Mouse (Mus musculus) kidney, embryonic 14.5 days (tissue): ENCODE measurements around the gene Cubn. TPM values are rescaled to one million over a fixed set of nuclear protein-coding genes. Genes with fewer than 3 reads are reported as not detected.

Source experiments
- ATAC-seq: fragments of 200-750 bp; cut with Nextera tagmentation; 2 replicates; pipeline ENCODE4 v1.8.0; 2017; ENCODE audit warnings: moderate number of reproducible peaks, mild to moderate bottlenecking, moderate TSS enrichment, moderate library complexity; ENCODE audit not compliant: low FRiP score, low TSS enrichment
- H3K27ac ChIP-seq: fragments of 300-500 bp; sonication (generic); 2 replicates; pipeline ENCODE4 v1.5.1; 2014; ENCODE audit warnings: low read depth, mild to moderate bottlenecking, low read length, moderate library complexity, mixed read lengths
- H3K27me3 ChIP-seq: fragments of 300-500 bp; sonication (generic); 2 replicates; pipeline ENCODE4 v1.6.1; 2014; ENCODE audit warnings: mild to moderate bottlenecking, low read length; ENCODE audit not compliant: control insufficient read depth, insufficient read depth
- H3K36me3 ChIP-seq: fragments of 300-500 bp; sonication (generic); 2 replicates; pipeline ENCODE4 v1.6.1; 2014; ENCODE audit warnings: low read length, mixed read lengths; ENCODE audit not compliant: control insufficient read depth, insufficient read depth
- H3K4me1 ChIP-seq: fragments of 300-500 bp; sonication (generic); 2 replicates; pipeline ENCODE4 v1.6.1; 2014; ENCODE audit warnings: low read length, mixed read lengths; ENCODE audit not compliant: control insufficient read depth, insufficient read depth
- H3K4me2 ChIP-seq: fragments of 300-500 bp; sonication (generic); replicated peaks from 2 replicates; pipeline ENCODE4 v1.6.1; 2014; ENCODE audit warnings: low read depth, mild to moderate bottlenecking, low read length
- H3K4me3 ChIP-seq: fragments of 300-500 bp; sonication (generic); 2 replicates; pipeline ENCODE4 v1.5.1; 2014; ENCODE audit warnings: mild to moderate bottlenecking, low read length
- H3K9ac ChIP-seq: fragments of 300-500 bp; sonication (generic); 2 replicates; pipeline ENCODE4 v1.6.1; 2014; ENCODE audit warnings: low read depth, mild to moderate bottlenecking, low read length, moderate library complexity
- H3K9me3 ChIP-seq: fragments of 300-500 bp; sonication (generic); 2 replicates; pipeline ENCODE4 v1.6.1; 2016; ENCODE audit warnings: low read length; ENCODE audit not compliant: control insufficient read depth
- WGBS: fragments of 180-500 bp; shearing (Covaris S2); extraction: QIAGEN DNeasy Blood & Tissue Kit; methylation state at CpG from one replicate; pipeline ENCODE4 v1.1.7; 2014; 5-methylcytosine and 5-hydroxymethylcytosine counted together
- polyA plus RNA-seq: library from polyadenylated mRNA; unstranded; fragments of >200 nt; fragmentation: Nextera tagmentation; extraction: Ambion mirVana; gene quantifications from 2 replicates; pipeline ENCODE4 v1.2.1, GENCODE M21; 2014

Cubn gene
- polyA plus RNA-seq, 1 experiment from 2014 or later, result 3.1 TPM

DNA sequence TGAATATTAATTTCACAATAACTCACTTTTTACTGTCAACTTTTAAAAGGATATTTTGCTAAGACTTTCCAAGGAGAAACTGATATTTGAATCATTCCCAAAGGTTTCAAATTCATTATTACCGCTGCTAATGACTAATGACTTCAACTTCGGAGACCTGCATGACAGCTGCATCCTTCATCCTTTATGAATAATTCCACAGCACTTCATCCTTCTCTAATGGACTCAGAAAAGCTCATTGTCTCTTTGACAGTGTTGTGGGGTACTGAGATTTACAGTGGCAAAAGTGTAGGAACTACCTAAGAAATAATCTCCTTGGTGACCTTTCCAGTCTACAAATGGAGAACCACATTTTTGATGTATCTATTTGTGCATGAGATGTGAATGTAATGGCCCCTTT is 33.5 kb downstream of the Cubn start:
- Histone ChIP-seq H3K4me1 (no peaks in the 10 kb centered on the region), H3K4me2 (no peak overlapping the region), H3K9me3 (no peaks in the 10 kb centered on the region), H3K4me3 (no peak overlapping the region), H3K27ac (no peak overlapping the region), H3K27me3 (no peaks in the 10 kb centered on the region), H3K36me3 (no peaks in the 10 kb centered on the region), H3K9ac (no peak overlapping the region)
- 87% methylated on average over 2 of the region's 2 CpGs for WGBS
- no peak for ATAC-seq

DNA sequence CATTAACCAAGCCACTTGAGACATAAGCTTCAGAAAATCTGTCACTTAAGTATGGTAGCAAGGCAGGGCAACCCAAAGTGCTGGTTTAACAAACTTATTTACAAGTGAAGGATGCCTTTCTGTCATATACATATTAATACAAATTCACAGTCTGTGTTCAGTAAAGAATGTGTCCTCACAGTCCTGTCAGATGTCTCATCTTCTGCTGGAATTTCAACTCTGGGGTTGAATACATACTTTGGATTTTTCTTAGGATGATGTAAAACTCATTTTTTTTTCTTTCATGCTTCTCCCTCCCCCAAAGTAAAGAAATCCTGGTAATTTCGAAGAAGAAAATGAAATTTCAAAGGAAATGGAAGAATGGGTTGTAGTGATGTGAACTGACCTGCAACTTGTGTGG is 34.8 kb downstream of the Cubn start:
- 69% methylated on average over 1 of the region's 1 CpGs for WGBS
- Histone ChIP-seq H3K36me3 (no peaks in the 10 kb centered on the region), H3K27me3 (no peaks in the 10 kb centered on the region), H3K27ac (no peak overlapping the region), H3K9me3 (no peaks in the 10 kb centered on the region), H3K9ac (no peak overlapping the region), H3K4me3 (no peak overlapping the region), H3K4me1 (no peaks in the 10 kb centered on the region), H3K4me2 (no peak overlapping the region)
- ATAC-seq, result no peak

DNA sequence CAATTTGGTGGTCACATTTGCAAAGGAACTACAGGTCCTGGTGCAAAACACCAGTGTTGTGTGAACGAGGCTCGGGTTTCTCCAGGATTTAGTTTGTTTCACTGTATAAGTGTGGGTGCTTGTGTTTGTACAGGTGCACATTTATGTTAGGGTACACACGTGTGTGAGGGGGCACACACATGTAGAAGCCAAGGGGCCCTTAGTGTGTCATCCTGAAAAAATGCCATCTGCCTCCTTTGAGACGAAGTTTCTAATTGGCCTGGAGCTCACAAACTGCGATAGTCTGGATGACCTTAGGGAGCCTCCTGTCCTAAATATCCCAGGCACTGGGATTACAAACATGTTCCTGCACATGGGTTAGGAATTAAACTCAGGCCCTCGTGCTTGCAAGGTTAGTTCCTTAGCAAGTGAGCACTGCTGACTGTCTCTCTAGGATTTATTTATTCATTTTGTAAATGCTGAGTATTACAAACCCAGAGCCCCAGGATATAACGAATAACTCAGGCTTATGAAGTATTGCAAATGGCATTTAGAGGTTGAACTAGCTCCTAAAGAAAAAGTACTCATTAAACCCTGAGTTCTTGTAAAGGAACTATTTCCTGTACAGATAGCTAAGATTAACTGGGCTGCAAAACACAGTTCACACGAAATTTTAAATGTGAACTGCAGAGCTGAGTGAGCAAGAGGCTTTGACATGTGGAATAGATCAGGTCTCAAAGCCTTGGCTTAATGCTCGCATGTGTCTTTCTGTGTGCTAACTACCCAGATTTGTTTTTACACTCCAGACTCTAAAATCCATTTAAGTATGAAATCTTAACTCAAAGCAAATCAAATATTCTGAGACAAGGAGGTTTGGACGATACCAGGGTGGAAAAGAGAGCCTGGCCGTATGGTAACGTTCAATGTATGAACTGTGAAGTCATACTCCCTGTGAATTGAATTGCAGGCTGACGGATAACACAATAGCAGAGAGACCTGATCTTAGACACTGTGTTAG is 39.8 kb downstream of the Cubn start:
- no peak overlapping the region for H3K27ac ChIP-seq
- H3K27me3 ChIP-seq, result no peaks in the 10 kb centered on the region
- H3K9ac ChIP-seq, result no peak overlapping the region
- 63% methylated on average over 13 of the region's 13 CpGs for WGBS
- no peak overlapping the region for H3K4me3 ChIP-seq
- ATAC-seq, result no peak
- no peaks in the 10 kb centered on the region for H3K36me3 ChIP-seq
- H3K9me3 ChIP-seq, result no peaks in the 10 kb centered on the region
- H3K4me1 ChIP-seq, result no peaks in the 10 kb centered on the region
- H3K4me2 ChIP-seq, result no peak overlapping the region

DNA sequence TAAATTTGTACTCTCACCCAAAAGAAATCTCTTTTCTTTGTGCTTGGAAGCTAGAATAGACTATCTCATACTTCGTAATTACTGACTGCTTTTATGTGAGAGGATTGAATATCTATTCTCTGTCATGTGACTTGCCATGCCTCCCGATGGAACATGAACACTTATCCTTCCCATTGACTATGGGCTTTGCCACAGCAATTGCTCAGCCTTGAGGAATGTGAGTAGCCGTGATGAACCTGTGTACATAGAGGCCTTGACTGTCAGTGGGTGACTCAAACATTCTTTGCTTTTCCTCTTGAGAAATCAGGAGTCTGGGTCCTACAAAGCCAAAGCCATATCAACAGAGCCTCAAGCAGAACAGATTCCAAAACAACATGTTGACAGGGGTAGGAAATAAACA is 40.7 kb downstream of the Cubn start:
- Histone ChIP-seq H3K36me3 (no peaks in the 10 kb centered on the region), H3K9me3 (no peaks in the 10 kb centered on the region), H3K4me2 (no peak overlapping the region), H3K4me3 (no peak overlapping the region), H3K9ac (no peak overlapping the region), H3K27ac (no peak overlapping the region), H3K4me1 (no peaks in the 10 kb centered on the region), H3K27me3 (no peaks in the 10 kb centered on the region)
- no peak for ATAC-seq
- WGBS, result 81% methylated on average over 3 of the region's 3 CpGs

DNA sequence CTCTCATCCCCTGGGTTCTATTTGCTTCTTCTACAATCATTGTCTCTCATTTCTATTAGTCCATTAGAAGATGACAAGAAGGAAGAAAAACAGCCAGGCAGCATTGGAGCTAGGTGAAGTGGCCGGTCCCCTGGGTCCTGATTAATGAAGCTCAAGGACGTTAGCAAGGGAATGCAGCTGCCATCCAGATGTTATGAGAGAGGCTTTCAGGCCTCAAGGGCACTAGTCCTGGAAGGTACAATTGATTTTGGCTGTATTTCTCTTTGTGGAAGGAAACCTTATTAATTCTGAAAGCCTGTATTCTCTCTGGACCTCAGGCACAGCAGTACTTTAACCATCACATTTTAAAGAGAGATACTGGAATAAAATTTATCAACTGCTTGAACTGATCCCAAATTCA is 41.1 kb downstream of the Cubn start:
- no peaks in the 10 kb centered on the region for H3K36me3 ChIP-seq
- no peak overlapping the region for H3K9ac ChIP-seq
- H3K4me2 ChIP-seq, result no peak overlapping the region
- WGBS, result 60% methylated on average over 2 of the region's 2 CpGs
- H3K4me1 ChIP-seq, result no peaks in the 10 kb centered on the region
- no peaks in the 10 kb centered on the region for H3K27me3 ChIP-seq
- H3K27ac ChIP-seq, result no peak overlapping the region
- no peak for ATAC-seq
- H3K9me3 ChIP-seq, result no peaks in the 10 kb centered on the region
- no peak overlapping the region for H3K4me3 ChIP-seq

DNA sequence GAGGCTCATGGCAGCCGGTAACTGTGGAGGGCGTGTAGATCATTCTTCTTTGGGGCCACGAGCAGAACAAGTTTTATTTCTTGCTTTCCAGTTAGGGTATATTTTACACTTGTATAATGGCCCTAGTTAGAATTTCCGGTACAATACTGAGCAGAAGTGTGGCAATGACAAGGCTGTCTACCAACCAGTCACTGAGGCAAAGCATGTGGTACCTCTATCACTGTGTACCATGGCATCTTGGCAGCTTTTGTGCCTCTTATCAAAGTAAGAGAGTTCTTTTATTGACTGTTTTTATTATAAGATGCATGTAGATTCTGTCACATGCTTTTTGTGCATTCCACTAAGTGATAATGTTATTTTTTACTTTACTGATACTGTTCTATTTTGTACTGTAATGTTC is 46.5 kb downstream of the Cubn start:
- no peak overlapping the region for H3K4me2 ChIP-seq
- H3K27me3 ChIP-seq, result no peaks in the 10 kb centered on the region
- H3K9ac ChIP-seq, result no peak overlapping the region
- no peak overlapping the region for H3K27ac ChIP-seq
- no peaks in the 10 kb centered on the region for H3K9me3 ChIP-seq
- ATAC-seq, result no peak
- 94% methylated on average over 4 of the region's 4 CpGs for WGBS
- no peaks in the 10 kb centered on the region for H3K36me3 ChIP-seq
- H3K4me1 ChIP-seq, result no peaks in the 10 kb centered on the region
- no peak overlapping the region for H3K4me3 ChIP-seq

DNA sequence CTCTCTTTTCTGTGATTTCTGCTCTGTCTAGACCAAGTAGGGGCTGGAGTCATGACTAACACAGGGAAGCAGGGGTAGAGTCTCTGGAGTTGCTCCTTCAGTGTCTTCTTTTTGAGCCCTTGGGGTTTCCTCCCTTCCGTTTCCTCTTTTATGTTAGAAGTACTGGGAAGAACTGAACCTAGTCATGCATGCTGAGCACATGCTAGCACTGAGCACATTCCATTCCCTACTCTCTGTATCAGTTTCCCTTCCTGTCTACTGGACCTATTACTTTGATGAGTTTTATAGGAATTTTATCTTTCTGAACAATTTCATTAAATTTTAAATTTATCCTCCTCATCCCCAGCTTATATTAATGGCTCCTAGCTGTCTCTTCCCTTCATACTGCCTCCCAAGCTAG is 52.6 kb downstream of the Cubn start:
- H3K4me1 ChIP-seq, result no peaks in the 10 kb centered on the region
- H3K27ac ChIP-seq, result no peak overlapping the region
- peak; percentile 60; the same call in 1 of the 2 replicates for ATAC-seq
- H3K27me3 ChIP-seq, result no peaks in the 10 kb centered on the region
- H3K4me2 ChIP-seq, result no peak overlapping the region
- no peak overlapping the region for H3K9ac ChIP-seq
- no peak overlapping the region for H3K4me3 ChIP-seq
- 65% methylated on average over 1 of the region's 1 CpGs for WGBS
- H3K36me3 ChIP-seq, result no peaks in the 10 kb centered on the region
- no peaks in the 10 kb centered on the region for H3K9me3 ChIP-seq

DNA sequence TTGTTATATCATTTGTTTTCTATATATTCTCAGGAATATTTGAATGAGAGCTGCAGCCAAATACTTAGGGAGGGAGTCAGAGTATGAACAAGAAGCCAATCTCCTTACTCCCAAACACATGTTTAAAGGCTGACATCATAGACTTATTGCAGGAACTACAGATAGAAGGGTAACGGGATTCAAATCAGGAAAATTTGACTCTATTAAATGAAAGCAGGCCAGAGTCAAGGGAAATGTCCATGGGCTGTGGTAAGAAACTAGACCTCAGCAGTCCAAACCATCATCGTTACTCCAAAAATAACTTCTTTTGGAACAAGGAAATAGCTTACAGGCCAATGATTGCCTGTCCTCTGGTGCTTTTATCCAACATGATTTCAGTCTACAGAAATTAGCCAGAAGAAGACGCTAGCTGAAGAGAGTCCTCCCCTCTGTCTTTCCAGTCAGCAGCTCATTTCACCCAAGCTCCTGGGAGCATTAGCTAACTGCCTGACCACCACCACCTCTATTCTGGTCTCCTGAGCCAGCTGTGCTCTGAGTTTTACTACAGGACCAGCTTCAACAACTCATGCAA is 53.3 kb downstream of the Cubn start:
- Histone ChIP-seq H3K36me3 (no peaks in the 10 kb centered on the region), H3K9ac (no peak overlapping the region), H3K4me3 (no peak overlapping the region), H3K27me3 (no peaks in the 10 kb centered on the region), H3K9me3 (no peaks in the 10 kb centered on the region), H3K4me1 (no peaks in the 10 kb centered on the region), H3K27ac (no peak overlapping the region), H3K4me2 (no peak overlapping the region)
- 85% methylated on average over 3 of the region's 3 CpGs for WGBS
- no peak for ATAC-seq

DNA sequence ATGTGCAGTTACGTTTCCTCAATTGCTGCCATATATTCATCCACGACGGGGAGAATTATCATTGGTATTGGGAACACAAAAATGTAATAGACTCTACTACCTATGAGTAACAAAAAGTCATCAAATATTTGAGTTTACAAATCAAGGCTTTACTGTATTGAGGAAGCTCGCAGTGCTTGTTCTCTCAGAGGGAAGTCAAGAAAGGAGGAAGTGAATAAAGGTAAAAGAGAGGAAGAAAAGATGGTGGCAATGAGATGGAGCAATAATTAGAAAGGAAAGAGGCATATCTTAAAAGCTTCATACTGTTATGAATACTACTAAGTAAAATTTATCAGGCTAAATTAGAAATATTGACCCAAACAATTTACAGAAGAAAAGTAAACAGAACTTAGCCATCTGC is 59.6 kb downstream of the Cubn start:
- no peak overlapping the region for H3K27ac ChIP-seq
- H3K9ac ChIP-seq, result no peak overlapping the region
- no peak for ATAC-seq

More for the DNA sequence above, 59.6 kb downstream of the Cubn start:
- H3K4me3 ChIP-seq, result no peak overlapping the region
- no peak overlapping the region for H3K4me2 ChIP-seq
- H3K9me3 ChIP-seq, result no peaks in the 10 kb centered on the region
- H3K4me1 ChIP-seq, result no peaks in the 10 kb centered on the region
- no peaks in the 10 kb centered on the region for H3K27me3 ChIP-seq
- H3K36me3 ChIP-seq, result no peaks in the 10 kb centered on the region
- WGBS, result 86% methylated on average over 4 of the region's 4 CpGs
